In the genomic region with DNA sequence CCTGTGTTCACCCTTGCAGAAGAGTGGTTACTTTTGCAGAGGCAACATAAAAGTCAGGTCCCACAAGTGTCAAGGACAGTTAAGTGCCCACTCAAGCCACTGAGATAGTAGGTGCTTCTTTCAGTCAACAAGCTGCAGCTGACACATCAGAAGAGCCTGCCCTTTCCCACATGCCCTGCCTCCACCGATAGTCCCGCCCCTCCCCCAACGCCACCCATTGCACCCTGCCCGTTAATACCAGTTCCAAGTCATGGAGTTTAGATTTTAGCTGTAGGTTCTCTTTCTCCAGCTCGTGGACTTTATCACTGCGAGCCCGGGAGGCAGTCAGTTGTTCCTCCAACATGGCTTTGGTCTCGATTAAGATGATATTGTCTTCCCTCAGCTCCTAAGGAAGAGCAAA, we compare ENCODE assay signal across 26 mouse cellular contexts. TPM values are rescaled to one million over a fixed set of nuclear protein-coding genes. Genes with fewer than 3 reads are reported as not detected.
A peak's percentile ranks its signal among the peaks of the same experiment; 100 is the strongest.
DNase-seq lines count a peak whose midpoint lies in the region; ATAC-seq and TF ChIP-seq lines count a peak whose summit lies in the region.
"Had no signal": no experiment of that assay in that cellular context is flagged by ENCODE, and none has a peak within 500 bp of the region (broad histone marks: within the 10 kb centered on the region; RNA-seq: fewer than 3 reads in every experiment).

No protein-coding gene starts in this region.

- 25% methylated on average over 8 of the region's 8 CpGs for WGBS in liver, embryonic 14.5 days (ENCODE audit: insufficient replicate concordance)
- 67% methylated on average over 8 of the region's 8 CpGs for WGBS in midbrain, embryonic 13.5 days
- 74% methylated on average over 8 of the region's 8 CpGs for WGBS in hindbrain, embryonic 14.5 days

- H3K27me3 ChIP-seq in liver, embryonic 14.5 days (ENCODE audit: control insufficient read depth, insufficient read depth, low read length), result no peaks in the 10 kb centered on the region
- peaks cover 34% of the 10 kb centered on the region for H3K27me3 ChIP-seq in midbrain, embryonic 13.5 days
- no peaks in the 10 kb centered on the region; the same call in 1 of the 2 replicates for H3K27me3 ChIP-seq in hindbrain, embryonic 14.5 days (ENCODE audit: control insufficient read depth, insufficient read depth, low read length)
- H3K27me3 ChIP-seq: CH12.LX; forebrain, embryonic 12.5 days; kidney, embryonic 15.5 days; limb, embryonic 15.5 days had no signal

- ATAC-seq in erythroblast, adult 5-6 weeks (replicated peaks; ENCODE audit: low FRiP score, poor library complexity, severe bottlenecking), result peak; percentile 43
- ATAC-seq in liver, embryonic 14.5 days (ENCODE audit: insufficient read depth), result peak; percentile 12; the same call in 1 of the 2 replicates
- ATAC-seq in midbrain, embryonic 13.5 days, result no peak
- ATAC-seq in hindbrain, embryonic 14.5 days (ENCODE audit: low FRiP score), result no peak
- ATAC-seq: hindbrain, postnatal 0 days; intestine, postnatal 0 days; lung, postnatal 0 days had no signal

- no peak overlapping the region for H3K4me3 ChIP-seq in liver, embryonic 14.5 days (ENCODE audit: insufficient read depth in 1 of 2, low read depth in 2 of 2, low read length in 2 of 2)
- H3K4me3 ChIP-seq in midbrain, embryonic 13.5 days (replicated peaks), result no peak overlapping the region
- no peak overlapping the region for H3K4me3 ChIP-seq in hindbrain, embryonic 14.5 days (replicated peaks; ENCODE audit: low read length)
- H3K4me3 ChIP-seq: embryonic facial prominence, embryonic 10.5 days; forebrain, embryonic 12.5 days; heart, embryonic 10.5 days; hindbrain, embryonic 10.5 days; kidney, embryonic 15.5 days; left cerebral cortex, adult 2 months; limb, embryonic 15.5 days had no signal

- TF ChIP-seq EP300 in liver, embryonic 14.5 days (IDR thresholded peaks at IDR 0.05; ENCODE audit: low read depth), result no peak

- no peak for TF ChIP-seq CTCF in liver, embryonic 14.5 days (IDR thresholded peaks at IDR 0.05; ENCODE audit: low read depth)

- H3K4me1 ChIP-seq in liver, embryonic 14.5 days (replicated peaks; ENCODE audit: control insufficient read depth in 2 of 2, insufficient read depth in 2 of 2, low read length in 1 of 2), result peaks cover 63 to 64% of the 10 kb centered on the region in 2 experiments
- H3K4me1 ChIP-seq in midbrain, embryonic 13.5 days (replicated peaks), result peaks cover 42% of the 10 kb centered on the region
- peaks cover 31% of the 10 kb centered on the region for H3K4me1 ChIP-seq in hindbrain, embryonic 14.5 days (replicated peaks; ENCODE audit: control insufficient read depth, insufficient read depth, low read length)

- H3K36me3 ChIP-seq in liver, embryonic 14.5 days (replicated peaks; ENCODE audit: control insufficient read depth, insufficient read depth, low read depth), result peaks cover 11% of the 10 kb centered on the region; the same call in 1 of the 2 replicates
- peaks cover 5% of the 10 kb centered on the region for H3K36me3 ChIP-seq in midbrain, embryonic 13.5 days
- H3K36me3 ChIP-seq in hindbrain, embryonic 14.5 days (replicated peaks; ENCODE audit: control insufficient read depth, insufficient read depth), result no peaks in the 10 kb centered on the region
- H3K36me3 ChIP-seq: heart, embryonic 10.5 days; limb, embryonic 15.5 days had no signal

- peak; percentile 19 for DNase-seq in lung, postnatal 36 days
- no peak for DNase-seq in lung, postnatal 10 days
- peak in 1 of 3 experiments; percentile 42 for DNase-seq in liver, embryonic 14.5 days (ENCODE audit: low read depth in 3 of 3, low spot score in 3 of 3)
- no peak for DNase-seq in layer of hippocampus, adult 9-11 months
- DNase-seq in hindbrain, embryonic 14.5 days (ENCODE audit: low spot score), result no peak
- DNase-seq: adrenal gland, adult 2 months; B cell, adult 2 months; cerebellum, adult 11-12 months; cerebellum, postnatal 10 days; left cerebral cortex, postnatal 4 days; thymus, postnatal 14 days had no signal

- H3K27ac ChIP-seq in liver, embryonic 14.5 days, result peak overlapping the region; percentile 99
- H3K27ac ChIP-seq in midbrain, embryonic 13.5 days, result no peak overlapping the region
- H3K27ac ChIP-seq in hindbrain, embryonic 14.5 days, result no peak overlapping the region
- H3K27ac ChIP-seq: embryonic facial prominence, embryonic 10.5 days; heart, embryonic 10.5 days; hindbrain, postnatal 0 days; kidney, embryonic 15.5 days; left cerebral cortex, adult 2 months; limb, embryonic 15.5 days had no signal

- H3K9ac ChIP-seq in liver, embryonic 14.5 days (replicated peaks), result peak overlapping the region; percentile 23
- H3K9ac ChIP-seq in midbrain, embryonic 13.5 days (replicated peaks), result no peak overlapping the region
- H3K9ac ChIP-seq in hindbrain, embryonic 14.5 days, result no peak overlapping the region
- H3K9ac ChIP-seq: forebrain, embryonic 12.5 days; kidney, embryonic 15.5 days; limb, embryonic 15.5 days had no signal

- no peaks in the 10 kb centered on the region for H3K9me3 ChIP-seq in liver, embryonic 14.5 days (ENCODE audit: control insufficient read depth, low read length)
- no peaks in the 10 kb centered on the region for H3K9me3 ChIP-seq in midbrain, embryonic 13.5 days
- H3K9me3 ChIP-seq in hindbrain, embryonic 14.5 days (ENCODE audit: control insufficient read depth, low read length), result no peaks in the 10 kb centered on the region
- H3K9me3 ChIP-seq: embryonic facial prominence, embryonic 10.5 days; forebrain, embryonic 12.5 days; G1E; heart, embryonic 10.5 days; hindbrain, embryonic 10.5 days; kidney, embryonic 15.5 days; limb, embryonic 15.5 days had no signal

- peak overlapping the region; percentile 38; the same call in 1 of the 2 replicates for H3K4me2 ChIP-seq in liver, embryonic 14.5 days (ENCODE audit: low read depth)
- H3K4me2 ChIP-seq in midbrain, embryonic 13.5 days (replicated peaks), result no peak overlapping the region
- no peak overlapping the region for H3K4me2 ChIP-seq in hindbrain, embryonic 14.5 days (replicated peaks)
- H3K4me2 ChIP-seq: forebrain, embryonic 12.5 days; kidney, embryonic 15.5 days; limb, embryonic 15.5 days; midbrain, embryonic 11.5 days had no signal

RNA-seq across cellular contexts. Expression of a gene that starts 45.9 kb away (rescaled TPM):
- not detected in 2 replicates for total RNA-seq in erythroblast, adult 5-6 weeks (2015; ENCODE audit: low replicate concordance)
- total RNA-seq in erythroblast, adult 5-6 weeks (2017; ENCODE audit: low replicate concordance), result not detected in 2 replicates
- 0.04 TPM in 2 replicates for polyA plus RNA-seq in liver, embryonic 14.5 days (2012; rRNA removed)
- not detected in 2 replicates for polyA plus RNA-seq in liver, embryonic 14.5 days (2014; fragmentation: Nextera tagmentation; extraction: Ambion mirVana)
- polyA plus RNA-seq in midbrain, embryonic 13.5 days (2015; fragmentation: Nextera tagmentation; extraction: Ambion mirVana), result 1.5 and 1.6 TPM in 2 replicates
- polyA plus RNA-seq in hindbrain, embryonic 14.5 days (2014; fragmentation: Nextera tagmentation; extraction: Ambion mirVana), result 3.1 and 3.7 TPM in 2 replicates
- polyA plus RNA-seq: G1E had no signal

Comparison
In these comparisons a context has a peak if more than half of its experiments do, and no peak if none do; other contexts are left out.
1. ATAC-seq: peak in erythroblast, adult 5-6 weeks (single experiment) and liver, embryonic 14.5 days (single experiment); none in midbrain, embryonic 13.5 days (single experiment) and hindbrain, embryonic 14.5 days (single experiment).